Mouse (Mus musculus): Measurements from ENCODE around the gene Bola3. TPM values are rescaled to one million over a fixed set of nuclear protein-coding genes. Genes with fewer than 3 reads are reported as not detected.

Gene Bola3
- polyA plus RNA-seq (2021; fragmentation: Nextera tagmentation) = 228 and 281 TPM in 2 replicates
- long read RNA-seq, experiment 1, transcript Bola3-207 (4 exons, 2,312 nt) = major isoform, 147 of 161 reads
- long read RNA-seq, experiment 1, partial matches to known transcripts = 2 of 161 reads
- long read RNA-seq, experiment 1, other reads (novel, unspliced or antisense) = 9 of 161 reads
- long read RNA-seq, experiment 2, transcript Bola3-207 (4 exons, 2,312 nt) = major isoform, 149 of 160 reads
- long read RNA-seq, experiment 2, partial matches to known transcripts = 0 of 160 reads
- long read RNA-seq, experiment 2, other reads (novel, unspliced or antisense) = 3 of 160 reads

GRCm38 (mm10) chr6:83348873-83349272, at the start of gene Bola3:
TSS of gene Bola3 (plus strand) at chr6:83349147.

GRCm38 (mm10) chr6:83325525-83326393, 23.2 kb upstream of the Bola3 start, which contains the start of the genes Mthfd2 and Mob1a:
TSS of gene Mthfd2 (minus strand) at chr6:83325908.
TSS of gene Mob1a (plus strand) at chr6:83326016.

Other genes with a start within 250 kb of the Bola3 start
- gene Ccdc142, start 247.5 kb upstream of the Bola3 start, polyA plus RNA-seq (2021; fragmentation: Nextera tagmentation) = 1.0 and 1.5 TPM in 2 replicates
- 0.87 and 1.2 TPM in 2 replicates for gene Gm42688, start 247.5 kb upstream of the Bola3 start, polyA plus RNA-seq (2021; fragmentation: Nextera tagmentation)
- gene Mrpl53, start 240.1 kb upstream of the Bola3 start, polyA plus RNA-seq (2021; fragmentation: Nextera tagmentation) = 149 and 168 TPM in 2 replicates
- gene Mogs, start 233.7 kb upstream of the Bola3 start, polyA plus RNA-seq (2021; fragmentation: Nextera tagmentation) = 2.2 and 2.6 TPM in 2 replicates
- 21.8 and 51.8 TPM in 2 replicates for gene Wbp1, start 227.6 kb upstream of the Bola3 start, polyA plus RNA-seq (2021; fragmentation: Nextera tagmentation)
- gene Ino80b, start 223.7 kb upstream of the Bola3 start, polyA plus RNA-seq (2021; fragmentation: Nextera tagmentation) = 8.2 and 23.6 TPM in 2 replicates
- 67.3 and 68.0 TPM in 2 replicates for gene Rtkn, start 213.7 kb upstream of the Bola3 start, polyA plus RNA-seq (2021; fragmentation: Nextera tagmentation)
- 23.3 and 39.1 TPM in 2 replicates for gene Wdr54, start 192.8 kb upstream of the Bola3 start, polyA plus RNA-seq (2021; fragmentation: Nextera tagmentation)
- gene 1700003E16Rik, start 192.7 kb upstream of the Bola3 start, polyA plus RNA-seq (2021; fragmentation: Nextera tagmentation) = 28.6 and 44.3 TPM in 2 replicates
- gene Dctn1, start 183.2 kb upstream of the Bola3 start, polyA plus RNA-seq (2021; fragmentation: Nextera tagmentation) = 113 and 119 TPM in 2 replicates
- gene Slc4a5, start 129.3 kb upstream of the Bola3 start, polyA plus RNA-seq (2021; fragmentation: Nextera tagmentation) = 0.13 TPM in 1 of 2 replicates, not detected in the other
- 14.2 and 17.4 TPM in 2 replicates for gene Mthfd2, start 23.2 kb upstream of the Bola3 start, polyA plus RNA-seq (2021; fragmentation: Nextera tagmentation)
- 13.1 and 25.9 TPM in 2 replicates for gene Mob1a, start 23.1 kb upstream of the Bola3 start, polyA plus RNA-seq (2021; fragmentation: Nextera tagmentation)
- 5.7 and 10.3 TPM in 2 replicates for gene Tet3, start 109.9 kb downstream of the Bola3 start, polyA plus RNA-seq (2021; fragmentation: Nextera tagmentation)
- gene Dguok, start 157.8 kb downstream of the Bola3 start, polyA plus RNA-seq (2021; fragmentation: Nextera tagmentation) = 51.5 and 52.4 TPM in 2 replicates
- 0.16 TPM in 1 of 2 replicates, not detected in the other for gene Actg2, start 187.1 kb downstream of the Bola3 start, polyA plus RNA-seq (2021; fragmentation: Nextera tagmentation)
- 33.7 and 35.5 TPM in 2 replicates for gene Stambp, start 223.6 kb downstream of the Bola3 start, polyA plus RNA-seq (2021; fragmentation: Nextera tagmentation)

Measured in left cerebral cortex, adult 6 months (tissue).